Mouse (Mus musculus): ENCODE results near the gene Eid2.

DNA sequence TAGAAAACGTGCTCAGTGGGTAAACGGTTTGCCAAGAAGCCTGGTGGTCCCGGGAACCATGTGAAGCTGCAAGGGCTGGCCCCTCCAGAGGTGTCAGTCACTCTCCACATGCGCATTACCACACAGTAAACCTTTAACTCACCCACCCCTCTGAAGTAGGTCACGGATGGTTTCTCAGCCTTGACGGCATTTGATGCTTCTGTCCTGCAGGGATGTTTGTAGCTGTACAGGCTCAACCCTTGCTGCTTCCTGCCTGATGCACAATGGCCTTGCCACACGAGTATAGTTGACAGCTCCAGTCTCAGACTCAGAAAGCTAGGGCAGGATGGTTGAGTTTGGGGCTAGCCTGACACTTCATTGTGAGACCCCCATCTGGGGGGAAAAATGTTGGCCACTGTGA lies 12.9 kb downstream of the Eid2 start:
- TF ChIP-seq CTCF (IDR thresholded peaks at IDR 0.05; ENCODE audit: low read depth, low read length) (no peak), EP300 (IDR thresholded peaks at IDR 0.05; ENCODE audit: insufficient read depth, low read depth, low read length) (no peak), POLR2A (IDR thresholded peaks at IDR 0.05; ENCODE audit: insufficient read depth, low read length) (no peak)
